Mouse (Mus musculus): Measurements from ENCODE around the gene Kif1bp. TPM values are rescaled to one million over a fixed set of nuclear protein-coding genes. Genes with fewer than 3 reads are reported as not detected.
"Not testable (repeated sequence)": the region's sequence is repeated elsewhere in the genome, so short reads cannot be mapped to it uniquely, and the experiment has no call there.

Kif1bp gene
- total RNA-seq, 4 experiments from 2014 or later = 43.5 to 46.8 (median 44.8) TPM

DNA sequence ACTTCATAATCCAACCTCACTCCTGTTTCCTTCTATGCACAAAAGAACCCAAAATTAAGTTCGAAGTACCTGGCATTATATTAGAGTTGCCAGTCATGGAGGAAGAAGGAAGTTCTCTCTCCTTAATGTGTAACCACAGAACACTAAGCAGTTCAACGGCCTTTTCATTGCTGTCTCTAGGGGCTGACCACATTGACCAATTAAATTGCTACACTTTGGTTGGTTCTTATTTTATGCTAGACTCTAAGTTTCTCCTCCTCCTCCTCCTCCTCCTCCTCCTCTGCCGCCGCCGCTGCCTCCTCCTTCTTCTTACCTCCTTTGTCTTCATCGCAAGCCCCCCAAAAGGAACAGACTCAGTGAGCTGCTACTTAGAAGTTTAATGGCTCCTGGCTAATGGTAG, 66.7 kb downstream of the Kif1bp start:
- DNase-seq (ENCODE audit: low spot score) = no peak

DNA sequence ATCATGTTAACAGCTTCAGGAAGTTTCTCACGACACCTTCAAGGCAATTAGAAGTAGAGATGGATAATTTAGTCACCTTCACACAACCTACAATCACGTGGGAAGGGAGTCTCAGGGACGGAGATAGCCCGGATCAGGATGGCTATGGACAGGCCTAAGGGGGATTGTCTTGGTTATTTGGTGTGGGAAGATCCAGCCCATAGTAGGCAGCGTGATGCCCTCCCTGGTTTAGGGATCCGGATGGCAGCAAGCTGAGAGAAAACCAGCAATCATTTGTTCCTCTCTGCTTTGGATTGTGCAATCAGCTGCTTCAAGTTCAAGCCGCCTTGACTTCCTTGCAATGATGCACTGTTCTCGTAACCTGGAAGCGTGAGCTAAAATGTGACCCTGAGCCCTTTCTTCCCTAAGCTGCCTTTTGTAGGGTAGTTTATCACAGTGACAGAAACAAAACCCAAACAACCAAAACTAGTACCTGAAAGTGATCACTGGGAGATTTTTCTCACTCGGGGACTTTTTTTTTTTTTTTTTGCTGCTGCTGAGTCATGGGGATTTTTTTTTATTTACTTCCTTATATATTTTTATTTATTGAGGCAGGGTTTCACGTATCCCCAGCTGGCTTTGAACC, 69.1 kb downstream of the Kif1bp start:
- DNase-seq (ENCODE audit: low spot score) = no peak

DNA sequence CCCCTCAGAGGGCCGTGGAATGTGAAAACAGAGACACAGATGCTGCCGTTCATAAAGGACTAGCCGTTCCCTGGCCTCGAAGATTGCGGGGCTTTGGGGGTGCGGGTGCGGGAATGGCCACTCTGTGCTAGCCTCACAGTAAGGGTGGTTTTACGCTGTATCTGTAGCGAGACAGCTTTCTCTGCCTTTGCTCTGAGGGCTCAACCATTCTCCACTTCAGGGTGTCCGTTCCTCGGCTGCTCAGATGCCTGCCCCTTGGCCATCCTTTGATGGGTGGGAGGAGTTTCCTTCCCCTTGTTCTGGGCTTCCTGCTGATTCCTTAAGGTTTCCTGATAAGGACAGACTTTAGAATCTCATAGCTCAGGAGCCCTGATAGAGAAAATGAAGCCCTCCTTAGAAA, 69.8 kb downstream of the Kif1bp start:
- DNase-seq (ENCODE audit: low spot score) = peak; percentile 82

DNA sequence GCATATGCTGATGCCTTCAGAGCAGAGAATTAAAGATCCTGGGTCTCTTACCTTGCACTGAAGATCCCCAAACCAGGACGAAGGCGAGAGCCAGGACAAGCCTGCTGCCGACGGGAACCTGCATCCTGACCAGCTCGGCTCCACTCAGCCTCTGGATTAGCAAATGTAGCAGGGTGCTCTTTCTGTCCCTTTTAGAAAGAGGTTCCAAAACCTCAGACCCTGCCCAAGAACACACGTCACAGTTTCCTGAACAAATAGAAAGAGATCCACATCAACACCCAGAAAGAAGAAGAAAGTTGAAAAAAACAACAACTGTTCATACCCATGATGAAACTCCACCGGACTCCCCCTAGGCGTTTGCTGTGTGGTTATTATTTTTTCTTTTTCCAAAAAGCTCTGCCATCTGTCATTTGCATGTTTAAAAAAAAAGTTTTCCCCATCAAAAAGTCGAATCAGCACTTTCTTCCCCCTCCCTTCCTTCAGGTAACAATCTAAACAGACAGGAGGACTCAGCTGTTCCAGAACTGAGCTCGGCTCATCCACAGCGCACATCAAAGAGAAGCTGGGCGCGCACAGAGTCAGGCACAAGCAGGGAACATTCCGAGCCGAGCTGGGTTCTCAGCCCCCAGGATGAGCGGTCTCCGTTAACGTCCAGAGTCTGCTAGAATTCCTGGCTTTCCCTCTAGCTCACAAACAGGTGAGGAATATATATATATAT, 70.5 kb downstream of the Kif1bp start:
- DNase-seq (ENCODE audit: low spot score) = peak; percentile 89

DNA sequence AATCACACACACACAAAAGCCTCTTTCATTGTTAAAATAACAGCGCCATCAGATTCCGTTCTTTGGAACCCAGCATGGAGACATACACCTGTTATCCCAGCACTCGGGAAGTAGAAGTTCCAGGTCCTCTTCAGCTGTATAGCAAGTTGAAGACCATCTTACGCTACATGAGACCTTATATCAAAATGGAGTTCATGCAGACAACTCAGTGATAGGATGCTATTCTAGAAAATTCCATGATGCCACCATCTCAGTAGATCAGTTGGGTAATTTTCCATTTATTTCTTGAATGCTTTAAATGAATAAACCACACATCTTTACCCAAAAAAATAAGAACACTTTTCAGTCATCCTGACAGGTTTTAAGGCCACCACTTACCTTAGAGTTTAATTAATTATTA, 71.2 kb downstream of the Kif1bp start:
- no peak for DNase-seq (ENCODE audit: low spot score)

DNA sequence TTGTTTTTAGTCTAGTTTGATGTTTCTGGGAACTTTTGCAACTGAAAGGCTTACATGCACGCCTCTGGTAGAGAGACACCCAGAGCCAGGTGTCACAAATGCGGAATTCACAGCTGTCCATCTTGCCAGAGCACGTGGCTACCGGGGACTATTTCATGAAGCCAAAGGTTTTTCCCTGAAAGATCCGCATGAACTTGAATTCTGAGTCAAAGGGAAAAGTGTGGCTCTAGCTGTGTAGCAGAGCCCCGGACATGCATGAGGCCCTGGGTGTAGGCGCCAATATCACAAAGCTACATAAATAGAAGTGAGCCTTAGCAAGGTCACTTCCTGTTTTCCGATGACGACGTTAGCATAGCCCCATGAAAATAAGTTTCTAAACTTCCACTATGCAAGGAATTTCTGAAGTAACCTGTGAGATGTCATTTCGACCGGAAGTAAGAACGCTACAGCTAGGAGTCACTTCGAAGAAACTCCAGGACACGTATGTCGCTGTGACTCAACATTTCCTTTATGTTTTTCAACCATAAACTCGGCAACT, 72.2 kb downstream of the Kif1bp start:
- no peak for DNase-seq (ENCODE audit: low spot score)

DNA sequence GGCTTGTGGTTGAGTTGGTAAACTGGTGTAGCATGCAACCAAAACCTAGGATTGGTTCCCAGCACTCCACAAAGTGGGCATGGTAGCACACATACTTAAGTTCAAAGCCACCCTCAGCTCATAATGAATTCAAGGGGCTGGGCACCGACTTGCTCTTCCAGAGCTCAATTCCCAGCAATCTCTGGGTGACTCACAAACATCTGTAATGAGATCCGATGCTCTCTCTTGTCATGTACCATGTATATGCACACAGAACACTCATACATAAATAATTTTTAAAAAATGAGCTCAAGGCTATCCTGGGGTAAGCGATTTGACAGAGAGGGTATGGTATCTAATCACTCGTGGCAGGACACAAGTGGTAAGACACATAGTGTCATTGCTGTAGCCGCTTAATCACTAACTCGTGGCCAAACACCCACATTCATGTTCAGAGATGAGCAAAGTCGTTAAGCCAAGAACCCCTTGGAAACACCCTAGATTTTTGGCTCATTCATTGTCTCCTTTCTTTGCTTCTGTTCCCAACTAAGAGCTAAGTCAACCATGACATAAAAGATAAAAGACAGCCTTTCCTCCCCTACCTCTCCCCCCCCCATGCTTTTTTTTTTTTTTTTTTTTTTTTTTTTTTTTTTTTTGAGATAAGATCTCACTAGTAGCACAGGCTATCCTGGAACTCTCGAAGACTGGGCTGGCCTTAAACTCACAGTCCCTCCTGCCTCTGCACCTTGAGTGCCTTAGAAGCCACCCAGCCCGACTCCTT, 72.9 kb downstream of the Kif1bp start:
- no peak for DNase-seq (ENCODE audit: low spot score)

DNA sequence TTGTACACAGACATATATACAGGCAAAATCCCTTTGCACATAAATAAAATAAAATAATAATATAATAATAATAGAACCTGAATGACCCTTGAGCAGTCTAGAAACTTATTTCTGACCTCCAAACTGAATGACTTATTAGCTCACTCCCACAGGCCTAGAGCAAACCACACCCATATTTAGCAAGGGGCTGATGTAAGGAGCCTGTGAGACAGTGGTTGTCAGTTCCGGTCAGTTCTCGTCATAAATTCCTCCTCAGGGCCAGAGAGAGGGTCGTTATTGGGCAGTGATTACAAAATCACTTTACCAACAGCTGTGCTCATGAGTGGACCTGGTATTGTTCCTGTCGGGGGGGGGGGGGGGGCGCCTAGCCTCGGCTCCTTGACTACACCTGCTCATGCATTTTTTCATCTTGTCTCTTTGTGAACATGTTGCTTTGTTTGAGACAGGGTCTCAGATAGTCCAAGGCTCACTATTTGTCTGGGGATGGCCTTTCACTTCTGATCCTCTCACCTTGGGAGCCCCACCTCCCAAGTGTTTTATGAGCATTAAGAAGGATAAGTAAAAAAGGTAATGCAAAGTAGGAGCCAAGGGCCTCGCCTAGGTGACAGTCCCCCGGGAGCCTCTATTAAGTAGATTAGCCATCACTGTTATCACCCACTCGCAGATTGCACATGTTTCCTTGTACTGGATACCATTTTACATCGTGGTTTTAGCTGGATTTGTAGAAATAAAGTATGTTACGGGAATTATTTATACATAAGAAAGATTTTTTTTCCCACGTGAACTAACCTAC, 74.2 kb downstream of the Kif1bp start:
- DNase-seq (ENCODE audit: low spot score) = no peak

DNA sequence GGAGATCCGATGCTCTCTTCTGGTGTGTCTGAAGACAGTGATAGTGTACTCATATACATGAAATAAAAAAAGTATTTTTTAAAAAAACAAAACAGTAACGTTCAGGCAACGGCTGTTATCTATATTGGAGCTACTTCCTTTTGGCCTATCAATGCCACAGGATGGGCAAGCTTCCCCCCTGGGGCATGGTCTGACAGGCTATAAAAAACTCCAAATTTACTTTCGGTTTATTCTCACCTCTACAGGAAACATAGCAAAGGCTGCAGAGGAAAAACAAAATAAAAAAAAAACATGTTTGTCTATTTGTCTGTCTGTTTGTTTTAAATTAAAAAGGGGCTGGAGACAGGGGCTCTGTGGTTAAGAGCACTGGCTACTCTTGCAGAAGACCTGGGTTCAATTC, 74.9 kb downstream of the Kif1bp start:
- no peak for DNase-seq (ENCODE audit: low spot score)

DNA sequence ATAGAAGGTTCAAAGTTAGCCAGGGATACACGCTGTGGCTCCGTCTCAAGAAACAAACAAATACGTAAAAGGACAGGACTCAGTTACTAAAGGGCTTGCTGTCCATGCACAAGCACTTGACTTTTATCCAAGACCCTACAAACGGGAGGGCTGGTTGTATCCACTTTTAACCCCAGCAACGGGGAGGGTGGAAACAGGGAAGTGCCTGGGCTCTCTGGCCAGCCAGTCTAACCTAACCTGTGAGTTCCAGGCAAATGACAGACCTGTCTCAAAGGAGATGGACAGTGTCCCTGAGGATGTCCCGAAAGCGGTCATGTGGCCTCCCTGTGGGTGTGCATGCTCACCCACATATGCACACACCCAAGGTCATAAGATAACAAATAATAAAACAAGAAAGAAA, 76.3 kb downstream of the Kif1bp start:
- no peak for DNase-seq (ENCODE audit: low spot score)

DNA sequence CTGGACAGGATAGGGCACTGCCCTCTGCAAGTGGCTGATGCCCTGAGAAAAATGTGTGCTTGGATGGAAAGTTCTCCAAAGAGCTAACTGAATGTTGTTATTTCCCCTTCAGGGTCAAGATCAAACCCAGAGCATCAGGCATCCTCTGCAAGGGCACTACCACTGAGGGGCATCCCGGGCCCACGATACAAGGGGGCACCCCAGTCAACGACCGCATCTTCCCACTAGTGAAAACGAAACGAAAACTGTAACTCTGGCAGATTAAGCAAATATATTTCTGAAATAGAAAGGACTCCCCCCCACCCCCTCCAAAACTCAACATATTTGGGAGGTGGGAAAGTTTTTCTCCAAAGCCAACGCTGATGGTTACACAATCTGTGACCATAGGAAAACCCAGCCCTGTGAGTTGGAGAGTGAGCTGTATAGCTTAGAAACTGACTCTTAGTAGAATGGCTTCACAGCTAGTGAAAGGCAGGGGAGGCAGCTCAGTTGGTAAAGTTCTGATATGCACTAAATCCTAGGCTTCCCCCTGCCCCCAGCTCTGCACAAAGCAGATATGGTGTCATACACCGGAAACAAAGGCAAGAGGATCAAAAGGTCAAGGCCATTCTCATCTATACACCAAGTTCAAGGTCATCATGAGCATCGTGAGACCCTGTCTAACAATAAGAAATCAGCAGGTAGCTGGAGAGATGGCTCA, 77.2 kb downstream of the Kif1bp start:
- no peak for DNase-seq (ENCODE audit: low spot score)

DNA sequence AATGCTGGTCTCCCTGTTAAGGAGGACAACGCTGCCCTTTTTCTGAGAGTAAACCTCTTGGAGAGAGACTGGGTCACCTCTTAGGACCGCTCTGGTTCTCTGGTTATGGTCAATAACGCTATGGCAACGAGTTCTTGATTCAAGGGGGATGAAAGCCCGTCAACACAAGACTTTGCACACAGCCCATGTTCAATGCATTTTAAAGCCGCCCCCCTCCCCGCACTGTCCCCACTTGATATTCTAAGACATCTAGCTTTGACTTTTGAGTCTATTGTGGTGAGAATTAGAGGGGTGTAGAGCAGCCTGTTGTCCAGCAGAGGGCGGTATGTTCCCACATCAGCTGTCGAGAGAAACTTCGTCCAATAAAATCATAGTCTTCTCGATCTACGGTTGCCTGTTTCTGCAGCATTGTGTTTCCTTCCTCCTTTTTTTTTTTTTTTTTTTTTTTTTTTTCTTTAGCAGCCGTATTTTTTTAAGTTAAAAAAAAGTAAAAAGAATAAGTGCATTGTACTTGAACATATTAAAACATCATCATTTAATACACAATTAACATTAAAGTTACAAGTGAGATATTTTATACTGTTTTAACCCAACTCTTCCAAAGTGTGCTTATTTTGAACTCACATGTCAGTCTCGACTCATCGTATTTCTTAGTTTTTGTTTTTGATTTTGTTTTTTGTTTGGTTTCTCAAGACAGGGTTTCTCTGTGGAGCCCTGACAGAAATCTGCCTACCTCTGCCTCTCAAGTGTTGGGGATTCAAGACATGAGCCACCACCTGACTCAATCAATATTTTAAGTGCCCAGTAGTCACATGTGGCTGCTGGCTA, 78.0 kb downstream of the Kif1bp start:
- peak; percentile 80 for DNase-seq (ENCODE audit: low spot score)

DNA sequence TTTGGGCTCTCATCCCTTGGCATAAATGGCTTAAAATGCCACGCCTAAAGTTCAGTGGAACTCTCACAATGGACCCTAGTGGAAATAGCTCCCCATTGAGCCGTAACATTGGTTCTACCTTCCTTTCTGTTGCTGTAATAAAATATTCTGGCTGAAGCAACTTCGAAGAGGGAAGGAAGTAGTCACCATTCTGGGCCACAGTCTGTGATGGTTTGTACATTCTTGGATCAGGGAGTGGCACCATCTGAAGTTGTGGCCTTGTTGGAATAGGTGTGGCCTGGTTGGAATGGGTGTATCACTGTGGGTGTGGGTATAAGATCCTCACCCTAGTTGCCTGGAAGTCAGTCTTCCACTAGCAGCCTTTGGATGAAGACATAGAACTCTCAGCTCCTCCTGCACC, 86.6 kb downstream of the Kif1bp start:
- DNase-seq (ENCODE audit: low spot score) = not testable (repeated sequence)

Other genes with a start within 250 kb of the Kif1bp start
- 100 to 1,000 TPM in 3 of 4 experiments, 10 to 100 TPM in 1; 87.3 to 137 (median 106) TPM for gene Hk1, start 198.5 kb downstream of the Kif1bp start, total RNA-seq (2022)
- not detected for gene Hkdc1, start 156.0 kb downstream of the Kif1bp start, total RNA-seq (2022)
- under 1 TPM; 0.14 to 0.37 (median 0.22) TPM for gene 4930507D05Rik, start 129.0 kb downstream of the Kif1bp start, total RNA-seq (2022)
- 10 to 100 TPM; 35.9 to 46.2 (median 40.4) TPM for gene Supv3l1, start 128.7 kb downstream of the Kif1bp start, total RNA-seq (2022)
- gene Vps26a, start 91.7 kb downstream of the Kif1bp start, total RNA-seq (2022) = 10 to 100 TPM; 42.9 to 55.6 (median 50.1) TPM
- 10 to 100 TPM; 36.1 to 45.8 (median 37.8) TPM for gene Srgn, start 51.0 kb downstream of the Kif1bp start, total RNA-seq (2022)
- 10 to 100 TPM; 27.4 to 31.3 (median 29.2) TPM for gene Ddx21, start 23.8 kb upstream of the Kif1bp start, total RNA-seq (2022)
- 10 to 100 TPM; 39.1 to 52.9 (median 45.5) TPM for gene Ddx50, start 72.8 kb upstream of the Kif1bp start, total RNA-seq (2022)
- under 1 TPM; 0.60 to 0.95 (median 0.77) TPM for gene Stox1, start 147.7 kb upstream of the Kif1bp start, total RNA-seq (2022)
- gene Ccar1, start 213.8 kb upstream of the Kif1bp start, total RNA-seq (2022) = 10 to 100 TPM; 43.1 to 52.2 (median 47.1) TPM

All from heart, adult 8-10 months (tissue).